Comparison of ENCODE assay signal across 8 mouse cellular contexts in the genomic region with DNA sequence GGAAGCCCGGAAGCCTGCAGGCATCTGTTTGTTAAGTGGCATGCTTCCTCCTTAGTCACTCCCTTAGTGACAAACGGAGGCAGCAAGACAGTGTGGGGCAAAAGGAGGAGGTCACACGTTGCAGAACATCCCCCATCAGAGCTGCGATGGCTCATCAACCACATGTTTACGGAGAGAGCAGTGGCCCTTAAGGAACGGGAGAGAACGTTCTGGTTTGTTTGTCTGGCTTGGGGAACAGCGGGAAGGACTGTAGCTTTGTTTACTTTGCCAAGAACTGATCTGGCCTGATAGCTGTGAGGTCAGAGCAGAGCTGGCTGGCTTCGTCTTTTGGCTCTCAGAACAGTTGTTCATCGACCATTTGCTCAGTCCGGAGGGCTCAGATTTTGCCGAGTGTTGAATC. TPM values are rescaled to one million over a fixed set of nuclear protein-coding genes. Genes with fewer than 3 reads are reported as not detected.
DNase-seq lines count a peak whose midpoint lies in the region; ATAC-seq lines count a peak whose summit lies in the region.

No protein-coding gene starts in this region.

- H3K4me1 ChIP-seq in limb, embryonic 11.5 days (ENCODE audit: control insufficient read depth, insufficient read depth, low read length), result peaks cover 10% of the 10 kb centered on the region

- ATAC-seq in limb, embryonic 11.5 days (ENCODE audit: insufficient number of reproducible peaks, low FRiP score, low TSS enrichment, low read depth), result no peak

- DNase-seq in cerebellum, adult 18-20 months, result peak; percentile 27 to 35
- DNase-seq in cerebellum, adult 11 months, result no peak
- peak; percentile 12 for DNase-seq in right cerebral cortex, postnatal 36 days (ENCODE audit: low spot score in 2 of 2)
- no peak for DNase-seq in right cerebral cortex, postnatal 14 days
- peak; percentile 40 to 44 for DNase-seq in heart, adult 9 months (ENCODE audit: low spot score in 2 of 2)
- DNase-seq in limb, embryonic 11.5 days (ENCODE audit: low spot score), result peak; percentile 31
- no peak for DNase-seq in T-cell, adult 2 months (ENCODE audit: low spot score)
- DNase-seq in frontal cortex, adult 2 months (ENCODE audit: extremely low spot score in 1 of 2, low spot score in 1 of 2), result no peak

- no peak overlapping the region for H3K4me3 ChIP-seq in limb, embryonic 11.5 days (ENCODE audit: low read depth, low read length)

- H3K36me3 ChIP-seq in limb, embryonic 11.5 days (ENCODE audit: control insufficient read depth, insufficient read depth, low read length), result no peaks in the 10 kb centered on the region

- H3K9ac ChIP-seq in limb, embryonic 11.5 days (ENCODE audit: low read length), result peak overlapping the region; percentile 51

- no peak overlapping the region for H3K27ac ChIP-seq in limb, embryonic 11.5 days (replicated peaks; ENCODE audit: low read depth, low read length)

- H3K4me2 ChIP-seq in limb, embryonic 11.5 days (ENCODE audit: low read depth, severe bottlenecking), result no peak overlapping the region

- no peaks in the 10 kb centered on the region for H3K27me3 ChIP-seq in limb, embryonic 11.5 days (ENCODE audit: control insufficient read depth, insufficient read depth, low read length)

- WGBS in limb, embryonic 11.5 days, result 22% methylated on average over 12 of the region's 12 CpGs

- no peaks in the 10 kb centered on the region for H3K9me3 ChIP-seq in limb, embryonic 11.5 days (ENCODE audit: control insufficient read depth, low read length)

RNA-seq across cellular contexts. Expression of a gene that starts 32.3 kb away (rescaled TPM):
- polyA plus RNA-seq in limb, embryonic 11.5 days (2014; fragmentation: Nextera tagmentation; extraction: Ambion mirVana), result 52.0 and 61.8 TPM in 2 replicates
- polyA plus RNA-seq in frontal cortex, adult 2 months (2012; rRNA removed), result 23.3 and 23.8 TPM in 2 replicates

RNA-seq across cellular contexts. Expression of a gene that starts 35.1 kb away (rescaled TPM):
- polyA plus RNA-seq in limb, embryonic 11.5 days (2014; fragmentation: Nextera tagmentation; extraction: Ambion mirVana), result 1.7 TPM in 2 replicates
- polyA plus RNA-seq in frontal cortex, adult 2 months (2012; rRNA removed), result 26.6 and 38.8 TPM in 2 replicates

Comparison
In these comparisons a context has a peak if more than half of its experiments do, and no peak if none do; other contexts are left out.
1. DNase-seq: peak in cerebellum, adult 18-20 months (2 of 2), right cerebral cortex, postnatal 36 days (2 of 2), heart, adult 9 months (2 of 2) and limb, embryonic 11.5 days (single experiment); none in cerebellum, adult 11 months (single experiment), right cerebral cortex, postnatal 14 days (single experiment), T-cell, adult 2 months (single experiment) and frontal cortex, adult 2 months (0 of 2).
2. RNA of a gene that starts 35.1 kb away (polyA plus RNA-seq): 26.6 to 38.8 TPM in frontal cortex, adult 2 months; 1.7 TPM in limb, embryonic 11.5 days; every median in the first group is over 10 times any median in the second.